Comparison of ENCODE assay signal across 23 mouse cellular contexts in the genomic region with DNA sequence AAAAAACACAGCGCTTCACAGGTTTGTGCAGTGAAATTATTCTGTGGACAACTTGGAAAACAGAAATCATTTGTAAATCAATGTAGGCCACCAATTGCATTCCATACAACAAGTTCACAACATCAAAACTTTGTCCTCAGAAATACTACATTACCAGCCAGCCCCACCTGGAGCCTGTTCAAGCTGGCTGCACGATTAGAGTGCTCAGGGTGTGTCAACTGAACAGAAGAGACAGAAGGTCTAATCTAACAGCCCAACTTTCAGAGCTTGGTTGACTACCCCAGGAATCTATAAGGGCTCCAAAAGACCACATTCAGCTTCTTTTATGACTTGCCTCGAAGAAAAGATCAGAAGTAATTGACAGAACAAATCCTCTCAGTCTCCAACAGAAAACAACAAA. TPM values are rescaled to one million over a fixed set of nuclear protein-coding genes. Genes with fewer than 3 reads are reported as not detected.
DNase-seq lines count a peak whose midpoint lies in the region; ATAC-seq and TF ChIP-seq lines count a peak whose summit lies in the region.
"Had no signal": no experiment of that assay in that cellular context is flagged by ENCODE, and none has a peak within 500 bp of the region (broad histone marks: within the 10 kb centered on the region; RNA-seq: fewer than 3 reads in every experiment).

No protein-coding gene starts in this region.

- no peak for TF ChIP-seq RAD21 in MEL (IDR thresholded peaks at IDR 0.05; ENCODE audit: low read depth, low read length)

- WGBS in liver, embryonic 12.5 days (ENCODE audit: insufficient replicate concordance) = 52% methylated on average over 3 of the region's 3 CpGs

- no peak overlapping the region for H3K27ac ChIP-seq in MEL (ENCODE audit: control insufficient read depth, low read depth, low read length)
- H3K27ac ChIP-seq in liver, embryonic 12.5 days = peak overlapping the region; percentile 73
- H3K27ac ChIP-seq: embryonic facial prominence, embryonic 10.5 days; heart, embryonic 15.5 days; hindbrain, postnatal 0 days; layer of hippocampus, adult 2 months; stomach, postnatal 0 days had no signal

- no peaks in the 10 kb centered on the region for H3K27me3 ChIP-seq in MEL (ENCODE audit: control insufficient read depth in 1 of 2, insufficient read depth in 2 of 2, low read length in 2 of 2)
- H3K27me3 ChIP-seq in liver, embryonic 12.5 days (replicated peaks) = no peaks in the 10 kb centered on the region
- H3K27me3 ChIP-seq: heart, embryonic 15.5 days; megakaryocyte, embryonic 14.5 days had no signal

- no peaks in the 10 kb centered on the region for H3K79me2 ChIP-seq in MEL (ENCODE audit: control insufficient read depth, insufficient read depth, low read length, poor library complexity)

- intact Hi-C loops in gastrocnemius, postnatal 14 days (cut with DNase I; ENCODE audit: low total_unique reads) = no loop called here

- no peak overlapping the region for H3K9ac ChIP-seq in MEL (ENCODE audit: control insufficient read depth, low read depth, low read length, poor library complexity, severe bottlenecking)
- H3K9ac ChIP-seq in liver, embryonic 12.5 days = peak overlapping the region; percentile 25
- H3K9ac ChIP-seq: heart, embryonic 15.5 days had no signal

- TF ChIP-seq POLR2A in MEL (IDR thresholded peaks at IDR 0.05; ENCODE audit: control insufficient read depth in 1 of 2, insufficient read depth in 1 of 2, low read depth in 1 of 2, low read length in 2 of 2, poor library complexity in 1 of 2) = no peak

- peaks cover 0 to 2% of the 10 kb centered on the region in 2 experiments; a peak in 1 of 4 replicates for H3K4me1 ChIP-seq in MEL (ENCODE audit: control insufficient read depth in 1 of 2, insufficient read depth in 2 of 2, low read length in 2 of 2)
- peaks cover 29% of the 10 kb centered on the region for H3K4me1 ChIP-seq in liver, embryonic 12.5 days
- H3K4me1 ChIP-seq: embryonic facial prominence, embryonic 10.5 days; megakaryocyte, embryonic 14.5 days had no signal

- peak overlapping the region; percentile 33 for H3K4me2 ChIP-seq in liver, embryonic 12.5 days
- H3K4me2 ChIP-seq: heart, embryonic 15.5 days had no signal

- no peak for TF ChIP-seq CTCF in MEL (IDR thresholded peaks at IDR 0.05 in 2 of 3, conservative IDR thresholded peaks at IDR 0.05 in 1 of 3; ENCODE audit: control insufficient read depth in 1 of 3, insufficient read depth in 1 of 3, low read depth in 2 of 3, low read length in 3 of 3, poor library complexity in 1 of 3, severe bottlenecking in 1 of 3)

- H3K4me3 ChIP-seq in MEL (ENCODE audit: control insufficient read depth in 1 of 2, insufficient read depth in 1 of 2, low read depth in 2 of 2, low read length in 2 of 2) = no peak overlapping the region
- H3K4me3 ChIP-seq in liver, embryonic 12.5 days = no peak overlapping the region
- H3K4me3 ChIP-seq: embryonic facial prominence, embryonic 10.5 days; heart, embryonic 15.5 days; layer of hippocampus, adult 2 months; megakaryocyte, embryonic 14.5 days had no signal

- no peaks in the 10 kb centered on the region for H3K9me3 ChIP-seq in MEL (replicated peaks; ENCODE audit: insufficient read depth, low read length)
- no peaks in the 10 kb centered on the region for H3K9me3 ChIP-seq in liver, embryonic 12.5 days (replicated peaks)
- H3K9me3 ChIP-seq: heart, embryonic 15.5 days had no signal

- H3K36me3 ChIP-seq in MEL (ENCODE audit: control insufficient read depth in 1 of 2, insufficient read depth in 2 of 2, low read length in 2 of 2) = peaks cover 0 to 5% of the 10 kb centered on the region in 2 experiments; a peak in 3 of 4 replicates
- peaks cover 21% of the 10 kb centered on the region for H3K36me3 ChIP-seq in liver, embryonic 12.5 days

- peak in 1 of 2 experiments; percentile 44; a peak in 1 of 4 replicates for TF ChIP-seq EP300 in MEL (IDR thresholded peaks at IDR 0.05; ENCODE audit: low read depth in 1 of 2, low read length in 2 of 2)

- DNase-seq in MEL (ENCODE audit: low read depth, low spot score) = peak; percentile 56
- DNase-seq in c-Kit-positive CD71-positive TER-119-negative erythroid progenitor cells, embryonic 14.5 days (ENCODE audit: low read depth) = peak; percentile 76
- no peak for DNase-seq in layer of hippocampus, postnatal 25 days (ENCODE audit: extremely low spot score in 1 of 2, low spot score in 1 of 2)
- no peak for DNase-seq in gastrocnemius, postnatal 14 days
- DNase-seq in frontal cortex, postnatal 10 days (ENCODE audit: low spot score in 2 of 2) = no peak
- DNase-seq: adrenal gland, adult 2 months; cerebellum, adult 9-10 months; kidney, adult 9 months; kidney, postnatal 25 days; layer of hippocampus, postnatal 36 days; lung, adult 18-20 months; lung, postnatal 10 days; midbrain, embryonic 14.5 days had no signal

- peak; percentile 99 for ATAC-seq in liver, embryonic 12.5 days
- peak; percentile 99 for ATAC-seq in megakaryocyte progenitor cell, adult 5-6 weeks (replicated peaks; ENCODE audit: poor library complexity)
- ATAC-seq: CD4-positive, CD25-positive, alpha-beta regulatory T cell, adult 4 months; hindbrain, postnatal 0 days; intestine, embryonic 16.5 days had no signal

TF ChIP-seq in MEL, 35 proteins besides CTCF, POLR2A, EP300 and RAD21:
- no peak for TF ChIP-seq UBTF (IDR thresholded peaks at IDR 0.05; ENCODE audit: borderline replicate concordance, insufficient read depth, low read depth, low read length)
- 0 out of 2 replicates have a peak, but pooled peaks have one; percentile 7 for TF ChIP-seq TCF12 (IDR thresholded peaks at IDR 0.05; ENCODE audit: low read depth, low read length)
- TF ChIP-seq USF1 (IDR thresholded peaks at IDR 0.05; ENCODE audit: low read depth, low read length) = no peak
- TF ChIP-seq TBP (IDR thresholded peaks at IDR 0.05; ENCODE audit: low read depth, low read length) = no peak
- TF ChIP-seq TAL1 (IDR thresholded peaks at IDR 0.05; ENCODE audit: low read length) = peak; percentile 47

RNA-seq across cellular contexts. Expression of gene Crebbp, which starts 44.3 kb away (rescaled TPM):
- total RNA-seq in MEL (2012; rRNA removed) = 4.7 and 7.3 TPM in 2 replicates
- 100 to 1,000 TPM in 1 of 2 experiments, 1 to 10 TPM in 1; 7.0 to 145 TPM for polyA plus RNA-seq in MEL (2012; ENCODE audit: insufficient read depth in 1 of 2, insufficient read length in 2 of 2, low read depth in 1 of 2, low replicate concordance in 2 of 2, missing spikeins in 1 of 2)
- polyA plus RNA-seq in liver, embryonic 12.5 days (2016; fragmentation: Nextera tagmentation; extraction: Ambion mirVana) = 11.6 and 12.1 TPM in 2 replicates
- 43.2 and 45.4 TPM in 2 replicates for total RNA-seq in megakaryocyte progenitor cell, adult 5-6 weeks (2015)
- total RNA-seq in megakaryocyte progenitor cell, adult 5-6 weeks (2017) = 11.5 and 25.0 TPM in 2 replicates
- total RNA-seq in layer of hippocampus, postnatal 25 days (2021) = 10 to 100 TPM; 75.3 to 89.6 TPM
- total RNA-seq in gastrocnemius, postnatal 14 days (2021) = 10 to 100 TPM; 33.0 to 33.1 TPM

Comparison
In these comparisons a context has a peak if more than half of its experiments do, and no peak if none do; other contexts are left out.
1. DNase-seq: peak in MEL (single experiment) and c-Kit-positive CD71-positive TER-119-negative erythroid progenitor cells, embryonic 14.5 days (single experiment); none in layer of hippocampus, postnatal 25 days (0 of 2), gastrocnemius, postnatal 14 days (single experiment) and frontal cortex, postnatal 10 days (0 of 2).